Mouse (Mus musculus): ENCODE results near the gene Sbp.

The Sbp gene

DNA sequence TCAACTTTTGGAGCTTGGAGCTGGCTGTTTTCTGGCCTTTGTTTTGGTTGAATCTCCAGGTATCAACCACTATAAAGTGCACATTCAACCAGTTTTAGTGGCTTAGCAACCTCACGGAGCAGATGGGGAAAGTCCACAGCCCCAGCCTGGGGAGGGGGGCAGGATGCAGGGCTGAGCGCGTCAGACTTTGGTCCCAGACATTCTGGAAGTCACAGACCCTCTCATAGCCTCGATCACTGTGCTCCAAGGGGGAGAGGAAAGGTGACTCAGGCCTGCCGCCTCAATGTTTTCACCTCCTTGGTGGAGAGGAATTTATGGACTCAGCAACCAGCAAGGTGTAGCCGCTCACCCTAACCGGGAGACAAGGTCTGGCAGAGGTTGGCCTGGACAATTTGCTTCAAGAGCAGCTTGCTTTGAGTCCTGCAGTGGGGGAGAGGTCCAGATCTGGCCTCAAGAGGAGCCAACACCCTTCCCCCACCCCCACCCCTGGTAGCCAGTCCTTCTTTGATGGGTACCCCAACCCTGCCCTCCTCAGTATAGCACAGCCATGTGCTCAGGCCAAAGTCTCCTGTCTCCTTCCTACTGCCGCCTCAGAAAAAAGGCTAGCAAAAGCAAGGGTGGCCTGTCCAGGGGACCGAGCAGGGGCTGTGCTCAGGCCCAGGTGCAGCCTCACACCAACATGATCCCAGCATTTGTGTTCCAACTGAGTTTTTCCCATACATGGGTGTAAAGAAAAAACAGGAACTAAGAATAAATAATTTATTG is 51.5 kb downstream of the Sbp start:
- DNase-seq, result peak; percentile 80

DNA sequence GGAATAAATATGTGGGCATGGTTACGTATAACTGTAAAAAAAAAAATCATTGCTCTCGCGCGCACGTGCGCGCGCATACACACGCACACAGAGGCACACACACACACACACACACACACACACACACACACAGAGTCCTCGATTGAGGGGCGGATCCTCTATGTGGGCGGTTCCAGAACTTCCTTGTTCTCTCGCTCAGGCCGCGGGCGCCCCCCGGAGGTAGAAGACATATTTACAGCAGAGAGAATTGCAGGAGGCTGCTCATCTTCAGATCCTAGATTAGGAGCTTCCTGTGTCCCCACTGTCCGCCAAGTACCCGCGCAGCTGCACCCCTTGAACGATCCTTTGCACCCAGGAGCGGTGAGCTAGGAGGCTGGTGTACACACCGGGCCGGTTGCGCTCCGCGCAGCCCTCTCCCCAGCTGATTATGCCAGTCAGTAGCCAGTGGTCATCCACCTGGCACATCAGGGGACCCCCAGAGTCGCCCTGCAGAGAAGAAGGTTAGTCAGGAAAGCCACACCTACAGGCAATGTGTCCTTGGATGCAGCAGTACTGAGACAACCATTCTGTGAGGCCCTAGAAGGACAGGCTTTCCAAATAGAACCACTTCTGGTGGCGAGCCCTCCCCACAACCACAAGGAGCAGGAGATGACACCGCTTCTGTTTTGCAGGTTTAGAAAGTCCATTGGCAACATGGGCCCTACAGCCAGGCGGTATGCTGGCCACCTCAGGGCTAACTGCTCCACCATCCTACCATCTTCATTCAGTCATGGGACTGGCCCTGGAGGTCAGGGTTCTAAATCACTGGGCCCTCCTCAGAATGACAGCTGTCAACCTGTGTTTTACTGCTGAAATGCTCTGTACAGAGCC is 52.3 kb downstream of the Sbp start:
- DNase-seq, result peak; percentile 87

DNA sequence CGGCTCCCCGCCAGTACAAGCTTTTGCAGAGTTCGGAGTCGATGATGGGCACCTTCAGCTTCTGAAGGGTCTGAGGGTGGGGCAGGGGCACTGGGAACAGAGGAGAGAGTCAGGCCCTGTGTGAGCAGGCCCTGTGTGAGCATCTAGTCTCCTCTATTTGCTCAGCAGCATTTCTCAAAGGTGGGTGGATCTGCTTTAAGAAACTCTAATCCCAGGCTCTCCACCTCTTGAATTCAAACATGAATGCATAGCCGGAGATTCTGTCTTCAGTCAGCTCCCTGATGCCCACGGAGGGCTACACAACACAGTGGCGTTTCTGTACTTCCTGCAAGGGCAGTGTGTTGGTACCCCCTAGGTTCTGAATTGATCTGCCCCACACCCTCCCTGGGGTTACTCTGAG is 53.2 kb downstream of the Sbp start:
- DNase-seq, result no peak
